Mouse (Mus musculus): ENCODE results near the gene Tbc1d2b. TPM values are rescaled to one million over a fixed set of nuclear protein-coding genes. Genes with fewer than 3 reads are reported as not detected.

Gene Tbc1d2b
- polyA plus RNA-seq, 1 experiment from 2014 or later, result 5.2 TPM

- H3K27ac ChIP-seq (ENCODE audit: low read depth, low read length), result peak overlapping the region; percentile 50
- no peaks in the 10 kb centered on the region for H3K27me3 ChIP-seq (replicated peaks; ENCODE audit: control insufficient read depth, insufficient read depth, low read length)
- H3K9ac ChIP-seq (ENCODE audit: low read depth, low read length), result no peak overlapping the region
- no peaks in the 10 kb centered on the region for H3K36me3 ChIP-seq (ENCODE audit: control insufficient read depth, insufficient read depth)
- WGBS, result 67% methylated on average over 5 of the region's 5 CpGs
- H3K4me2 ChIP-seq (replicated peaks; ENCODE audit: low read depth), result no peak overlapping the region
- 0 out of 2 replicates have a peak, but pooled peaks cover 9% of the 10 kb centered on the region for H3K4me1 ChIP-seq (replicated peaks; ENCODE audit: control insufficient read depth, insufficient read depth, low read length)
- no peaks in the 10 kb centered on the region for H3K9me3 ChIP-seq (ENCODE audit: control insufficient read depth)
- no peak for ATAC-seq
- no peak for TF ChIP-seq CTCF (IDR thresholded peaks at IDR 0.05; ENCODE audit: low read depth)
- H3K4me3 ChIP-seq (ENCODE audit: low read depth, low read length), result no peak overlapping the region
Observed at GRCm38 (mm10) chr9:90275906-90276305, 5.3 kb upstream of the Tbc1d2b start.

- no peak overlapping the region for H3K4me3 ChIP-seq (ENCODE audit: low read depth, low read length)
- no peak overlapping the region for H3K4me2 ChIP-seq (replicated peaks; ENCODE audit: low read depth)
- H3K4me1 ChIP-seq (replicated peaks; ENCODE audit: control insufficient read depth, insufficient read depth, low read length), result 0 out of 2 replicates have a peak, but pooled peaks cover 10% of the 10 kb centered on the region
- H3K27ac ChIP-seq (ENCODE audit: low read depth, low read length), result peak overlapping the region; percentile 50
- ATAC-seq, result no peak
- H3K27me3 ChIP-seq (replicated peaks; ENCODE audit: control insufficient read depth, insufficient read depth, low read length), result no peaks in the 10 kb centered on the region
- H3K9ac ChIP-seq (ENCODE audit: low read depth, low read length), result no peak overlapping the region
- 18% methylated on average over 2 of the region's 2 CpGs for WGBS
- H3K36me3 ChIP-seq (ENCODE audit: control insufficient read depth, insufficient read depth), result no peaks in the 10 kb centered on the region
- no peak for TF ChIP-seq CTCF (IDR thresholded peaks at IDR 0.05; ENCODE audit: low read depth)
- no peaks in the 10 kb centered on the region for H3K9me3 ChIP-seq (ENCODE audit: control insufficient read depth)
Observed at GRCm38 (mm10) chr9:90275500-90275899, 4.9 kb upstream of the Tbc1d2b start.

DNA sequence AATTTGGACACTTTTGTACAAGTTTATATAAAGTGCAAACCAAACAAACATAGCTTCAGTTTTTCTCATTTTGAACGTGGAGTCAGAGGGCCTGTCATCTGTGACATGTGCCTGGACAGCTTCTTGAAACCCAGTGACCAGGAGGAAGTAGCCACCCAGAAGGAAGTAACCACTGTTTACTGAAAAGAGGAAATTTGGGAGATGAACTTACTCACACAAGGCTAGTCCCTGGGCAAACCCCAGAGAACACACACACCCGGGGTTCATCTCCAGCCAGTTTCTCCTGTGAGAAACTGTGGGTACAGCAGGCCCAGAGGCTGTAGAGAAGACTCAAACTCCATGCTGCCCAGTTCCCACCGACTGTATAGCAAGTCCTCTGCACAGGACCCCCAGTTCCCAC is 3.9 kb upstream of the Tbc1d2b start:
- no peak for TF ChIP-seq CTCF (IDR thresholded peaks at IDR 0.05; ENCODE audit: low read depth)
- Histone ChIP-seq H3K9ac (ENCODE audit: low read depth, low read length) (no peak overlapping the region), H3K4me3 (ENCODE audit: low read depth, low read length) (no peak overlapping the region), H3K27me3 (replicated peaks; ENCODE audit: control insufficient read depth, insufficient read depth, low read length) (no peaks in the 10 kb centered on the region), H3K9me3 (ENCODE audit: control insufficient read depth) (no peaks in the 10 kb centered on the region), H3K4me1 (replicated peaks; ENCODE audit: control insufficient read depth, insufficient read depth, low read length) (0 out of 2 replicates have a peak, but pooled peaks cover 10% of the 10 kb centered on the region), H3K4me2 (replicated peaks; ENCODE audit: low read depth) (no peak overlapping the region), H3K36me3 (ENCODE audit: control insufficient read depth, insufficient read depth) (no peaks in the 10 kb centered on the region), H3K27ac (ENCODE audit: low read depth, low read length) (no peak overlapping the region)
- WGBS, result 55% methylated on average over 3 of the region's 3 CpGs
- ATAC-seq, result no peak

GRCm38 (mm10) chr9:90272346-90272745 is 1.7 kb upstream of the Tbc1d2b start:
- 88% methylated on average over 12 of the region's 12 CpGs for WGBS
- ATAC-seq, result no peak

GRCm38 (mm10) chr9:90271541-90272090 is 1.0 kb upstream of the Tbc1d2b start:
- Histone ChIP-seq H3K9me3 (ENCODE audit: control insufficient read depth) (no peaks in the 10 kb centered on the region), H3K27me3 (replicated peaks; ENCODE audit: control insufficient read depth, insufficient read depth, low read length) (no peaks in the 10 kb centered on the region), H3K4me2 (replicated peaks; ENCODE audit: low read depth) (peak overlapping the region; percentile 87; the same call in 1 of the 2 replicates), H3K9ac (ENCODE audit: low read depth, low read length) (no peak overlapping the region), H3K4me1 (replicated peaks; ENCODE audit: control insufficient read depth, insufficient read depth, low read length) (peaks cover 10% of the 10 kb centered on the region; the same call in 1 of the 2 replicates), H3K36me3 (ENCODE audit: control insufficient read depth, insufficient read depth) (no peaks in the 10 kb centered on the region), H3K4me3 (ENCODE audit: low read depth, low read length) (no peak overlapping the region), H3K27ac (ENCODE audit: low read depth, low read length) (no peak overlapping the region)
- no peak for TF ChIP-seq CTCF (IDR thresholded peaks at IDR 0.05; ENCODE audit: low read depth)
- ATAC-seq, result no peak
- WGBS, result 60% methylated on average over 5 of the region's 5 CpGs

More at GRCm38 (mm10) chr9:90272346-90272745, 1.7 kb upstream of the Tbc1d2b start:
- no peak for TF ChIP-seq CTCF (IDR thresholded peaks at IDR 0.05; ENCODE audit: low read depth)
- H3K27ac ChIP-seq (ENCODE audit: low read depth, low read length), result no peak overlapping the region
- H3K36me3 ChIP-seq (ENCODE audit: control insufficient read depth, insufficient read depth), result no peaks in the 10 kb centered on the region
- H3K4me3 ChIP-seq (ENCODE audit: low read depth, low read length), result no peak overlapping the region
- no peaks in the 10 kb centered on the region for H3K27me3 ChIP-seq (replicated peaks; ENCODE audit: control insufficient read depth, insufficient read depth, low read length)
- H3K9ac ChIP-seq (ENCODE audit: low read depth, low read length), result no peak overlapping the region
- H3K4me1 ChIP-seq (replicated peaks; ENCODE audit: control insufficient read depth, insufficient read depth, low read length), result peaks cover 10% of the 10 kb centered on the region; the same call in 1 of the 2 replicates
- no peak overlapping the region for H3K4me2 ChIP-seq (replicated peaks; ENCODE audit: low read depth)
- no peaks in the 10 kb centered on the region for H3K9me3 ChIP-seq (ENCODE audit: control insufficient read depth)

DNA sequence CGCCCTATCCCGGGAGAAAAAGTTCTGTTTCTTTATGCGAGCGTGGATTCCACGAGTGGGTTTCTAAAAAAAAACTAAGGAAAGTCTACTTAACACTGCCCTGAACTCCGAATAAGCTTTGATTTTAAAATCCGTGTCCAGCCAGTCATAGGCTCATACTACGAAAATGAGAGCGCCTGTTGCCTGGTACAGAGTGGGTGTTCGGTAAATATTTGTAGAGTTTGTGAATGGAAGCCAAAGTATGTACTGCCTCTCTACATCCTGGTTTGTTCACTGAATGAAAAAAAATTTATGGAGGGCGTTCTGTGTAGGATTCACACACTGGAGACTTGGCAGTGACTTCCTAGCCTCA is 316 bp upstream of the Tbc1d2b start:
- Histone ChIP-seq H3K4me3 (ENCODE audit: low read depth, low read length) (peak overlapping the region; percentile 87), H3K27ac (ENCODE audit: low read depth, low read length) (peak overlapping the region; percentile 90), H3K4me1 (replicated peaks; ENCODE audit: control insufficient read depth, insufficient read depth, low read length) (peaks cover 10% of the 10 kb centered on the region; the same call in 1 of the 2 replicates), H3K9ac (ENCODE audit: low read depth, low read length) (peak overlapping the region; percentile 84), H3K4me2 (replicated peaks; ENCODE audit: low read depth) (peak overlapping the region; percentile 87), H3K9me3 (ENCODE audit: control insufficient read depth) (no peaks in the 10 kb centered on the region), H3K36me3 (ENCODE audit: control insufficient read depth, insufficient read depth) (no peaks in the 10 kb centered on the region), H3K27me3 (replicated peaks; ENCODE audit: control insufficient read depth, insufficient read depth, low read length) (no peaks in the 10 kb centered on the region)
- ATAC-seq, result 0 out of 2 replicates have a peak, but pooled peaks have one; percentile 8
- no peak for TF ChIP-seq CTCF (IDR thresholded peaks at IDR 0.05; ENCODE audit: low read depth)
- WGBS, result 1% methylated on average over 11 of the region's 11 CpGs

Measured in intestine, postnatal 0 days (tissue).